Mouse (Mus musculus): ENCODE data around the gene Syt16. TPM values are rescaled to one million over a fixed set of nuclear protein-coding genes. Genes with fewer than 3 reads are reported as not detected.

Gene Syt16
- polyA plus RNA-seq, 1 experiment from 2014 or later = 66.8 TPM

DNA sequence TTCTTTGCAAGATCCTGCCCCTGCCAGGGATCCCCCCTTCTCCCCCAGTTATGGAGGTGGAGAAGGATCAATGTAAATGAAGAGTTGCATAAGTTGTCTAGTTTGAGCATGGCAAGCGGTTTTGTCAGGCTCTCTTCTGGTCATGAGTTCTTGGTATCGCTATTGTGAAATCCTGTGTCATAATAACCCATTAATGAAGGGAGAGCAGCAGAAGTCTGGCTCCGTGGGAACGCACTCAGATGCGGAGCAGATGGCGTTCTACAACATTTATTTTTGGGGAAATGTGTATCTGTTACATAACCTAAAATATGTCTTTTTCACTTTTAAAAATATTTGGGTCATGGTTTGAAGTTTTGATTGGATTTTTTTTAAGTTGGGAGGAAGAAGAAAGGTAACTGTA lies 304.1 kb downstream of the Syt16 start:
- no peak overlapping the region for H3K4me3 ChIP-seq
- no peak overlapping the region for H3K27ac ChIP-seq (replicated peaks)
- no peak overlapping the region for H3K4me2 ChIP-seq (replicated peaks)
- WGBS = 71% methylated on average over 6 of the region's 6 CpGs
- no peak for ATAC-seq (replicated peaks)
- H3K27me3 ChIP-seq = no peaks in the 10 kb centered on the region
- no peaks in the 10 kb centered on the region for H3K36me3 ChIP-seq
- H3K4me1 ChIP-seq = peaks cover 9% of the 10 kb centered on the region
- no peak overlapping the region for H3K9ac ChIP-seq (replicated peaks)
- H3K9me3 ChIP-seq = no peaks in the 10 kb centered on the region

DNA sequence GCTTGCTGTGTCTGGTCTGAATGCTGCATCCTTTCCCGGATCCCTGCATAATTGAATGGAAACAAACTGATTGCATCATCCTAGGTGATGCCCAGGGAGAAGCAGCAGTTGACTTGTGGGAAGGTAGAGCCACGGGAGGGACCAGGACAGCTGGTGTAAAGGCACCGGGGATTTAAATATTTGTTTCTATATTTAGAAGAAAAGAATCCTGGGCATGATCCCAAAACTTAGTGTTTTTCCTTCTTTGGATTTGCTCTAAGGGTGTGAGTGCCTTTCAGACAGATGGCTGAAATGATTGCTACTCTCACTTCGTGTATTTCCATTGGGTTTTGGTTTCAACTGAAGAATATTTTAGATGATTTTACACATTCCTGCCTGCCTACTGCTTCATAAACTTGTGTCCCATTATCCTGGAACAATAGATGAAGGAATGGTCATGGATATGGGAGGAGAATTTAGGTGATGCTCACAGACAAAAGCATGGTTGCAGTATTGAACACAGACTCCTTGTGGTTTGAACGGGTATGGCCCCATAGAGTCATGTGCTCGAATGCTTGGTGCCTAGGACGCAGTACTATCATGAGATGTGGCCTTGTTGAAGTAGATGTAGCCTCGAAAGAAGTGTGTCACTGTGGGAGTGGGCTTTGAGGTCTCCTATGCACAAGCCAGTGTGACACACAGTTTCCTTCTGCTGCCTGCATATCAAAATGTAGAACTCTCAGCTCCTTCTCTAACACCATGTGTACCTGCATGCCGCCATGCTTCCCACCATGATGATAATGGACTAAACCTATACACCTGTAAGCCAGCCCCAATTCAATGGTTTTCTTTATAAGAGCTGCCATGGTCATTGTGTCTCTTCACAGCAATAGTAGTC lies 306.2 kb downstream of the Syt16 start:
- peak; percentile 78 for ATAC-seq (replicated peaks)
- H3K9ac ChIP-seq (replicated peaks) = no peak overlapping the region
- H3K36me3 ChIP-seq = no peaks in the 10 kb centered on the region
- H3K27me3 ChIP-seq = no peaks in the 10 kb centered on the region
- no peaks in the 10 kb centered on the region for H3K9me3 ChIP-seq
- peaks cover 9% of the 10 kb centered on the region for H3K4me1 ChIP-seq
- H3K27ac ChIP-seq (replicated peaks) = peak overlapping the region; percentile 63
- no peak overlapping the region for H3K4me3 ChIP-seq
- WGBS = 60% methylated on average over 9 of the region's 9 CpGs
- H3K4me2 ChIP-seq (replicated peaks) = no peak overlapping the region

DNA sequence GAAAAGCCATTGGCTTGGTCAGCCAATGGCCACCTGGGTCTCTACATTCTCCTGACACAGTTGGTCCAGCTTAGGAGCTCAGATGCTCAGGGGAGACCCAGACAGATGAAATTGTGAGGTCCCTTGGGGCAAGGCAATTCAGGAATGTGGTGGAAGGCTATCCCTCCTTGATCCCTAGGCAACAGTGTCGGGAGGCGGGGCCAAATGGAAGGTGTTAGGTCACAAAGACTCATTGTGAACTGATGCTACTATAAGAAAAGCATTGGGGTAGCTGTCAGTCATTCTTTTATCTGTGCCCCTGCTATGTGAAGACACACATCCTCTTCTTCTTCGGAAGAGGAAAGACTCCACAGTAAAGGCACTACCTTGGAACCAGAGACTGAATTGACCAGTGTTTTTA lies 315.1 kb downstream of the Syt16 start:
- ATAC-seq (replicated peaks) = no peak
- no peak overlapping the region for H3K4me3 ChIP-seq
- WGBS = 76% methylated on average over 3 of the region's 3 CpGs
- H3K9ac ChIP-seq (replicated peaks) = no peak overlapping the region
- H3K4me1 ChIP-seq = 0 out of 2 replicates have a peak, but pooled peaks cover 3% of the 10 kb centered on the region
- H3K27ac ChIP-seq (replicated peaks) = no peak overlapping the region
- no peaks in the 10 kb centered on the region for H3K27me3 ChIP-seq
- no peak overlapping the region for H3K4me2 ChIP-seq (replicated peaks)
- H3K9me3 ChIP-seq = no peaks in the 10 kb centered on the region
- no peaks in the 10 kb centered on the region for H3K36me3 ChIP-seq

DNA sequence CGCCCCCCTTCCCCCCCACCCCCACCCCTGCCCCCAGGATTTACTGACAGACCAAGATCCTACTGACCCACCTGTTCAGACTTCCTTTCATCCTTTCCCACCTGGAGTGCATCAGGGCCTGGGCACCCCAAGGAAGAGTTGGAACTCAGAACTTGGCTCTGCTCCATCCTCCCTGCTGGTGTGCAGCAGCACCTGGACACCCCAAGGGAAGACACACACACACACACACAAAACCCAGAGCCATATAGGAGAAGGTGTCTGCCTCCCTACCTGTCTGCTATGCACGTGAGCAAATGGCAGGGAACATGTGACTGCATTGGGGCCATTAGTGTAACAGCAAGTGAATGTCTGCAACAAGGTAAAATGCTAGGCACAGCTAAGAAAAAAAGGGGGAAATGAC lies 317.8 kb downstream of the Syt16 start:
- no peak overlapping the region for H3K4me2 ChIP-seq (replicated peaks)
- H3K4me1 ChIP-seq = 0 out of 2 replicates have a peak, but pooled peaks cover 3% of the 10 kb centered on the region
- no peak for ATAC-seq (replicated peaks)
- H3K36me3 ChIP-seq = no peaks in the 10 kb centered on the region
- no peaks in the 10 kb centered on the region for H3K27me3 ChIP-seq
- H3K9me3 ChIP-seq = no peaks in the 10 kb centered on the region
- no peak overlapping the region for H3K9ac ChIP-seq (replicated peaks)
- WGBS = 50% methylated on average over 2 of the region's 2 CpGs
- H3K27ac ChIP-seq (replicated peaks) = no peak overlapping the region
- H3K4me3 ChIP-seq = no peak overlapping the region

DNA sequence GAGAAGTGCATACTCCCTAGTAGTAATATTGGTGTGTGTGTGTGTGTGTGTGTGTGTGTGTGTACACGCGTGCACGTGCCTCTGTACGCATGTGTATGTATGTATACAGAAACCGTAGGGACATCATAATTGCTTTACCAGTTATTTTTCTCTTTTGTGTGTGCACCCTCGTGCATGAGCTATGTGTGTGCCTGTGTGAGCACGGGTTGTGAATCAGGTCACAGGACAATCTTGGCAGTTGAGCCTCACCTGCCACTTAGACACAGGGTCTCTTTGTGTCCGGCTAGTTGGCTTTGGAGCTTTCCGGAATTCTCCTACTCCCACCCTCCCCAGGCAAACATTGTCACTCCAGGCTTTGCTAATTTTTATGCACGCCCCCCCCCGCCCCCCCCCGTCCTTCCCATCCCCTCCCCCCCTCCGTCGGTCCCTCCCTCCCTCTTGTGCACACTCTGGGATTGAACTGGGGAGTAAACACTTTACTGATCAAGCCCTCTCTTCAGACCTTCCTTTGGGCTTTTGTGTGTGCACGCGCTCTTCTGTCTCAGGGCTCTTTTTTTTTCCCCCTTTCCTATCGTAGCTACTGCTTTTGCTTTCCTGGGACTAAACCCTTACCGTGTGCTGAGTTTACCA lies 319.0 kb downstream of the Syt16 start, which contains the start of gene Gm11042:
Gm11042 (minus strand) TSS at position 51 of the 630 bp plus-strand sequence.
- Histone ChIP-seq H3K4me1 (0 out of 2 replicates have a peak, but pooled peaks cover 3% of the 10 kb centered on the region), H3K27me3 (no peaks in the 10 kb centered on the region), H3K9me3 (no peaks in the 10 kb centered on the region), H3K27ac (replicated peaks) (peak within 1 kb of the TSS; percentile 85), H3K36me3 (no peaks in the 10 kb centered on the region), H3K9ac (replicated peaks) (peak within 1 kb of the TSS; percentile 61), H3K4me3 (peak within 1 kb of the TSS; percentile 42), H3K4me2 (replicated peaks) (peak within 1 kb of the TSS; percentile 58)
- 19% methylated on average over 18 of the region's 18 CpGs for WGBS
- peak; percentile 82 for ATAC-seq (replicated peaks)

DNA sequence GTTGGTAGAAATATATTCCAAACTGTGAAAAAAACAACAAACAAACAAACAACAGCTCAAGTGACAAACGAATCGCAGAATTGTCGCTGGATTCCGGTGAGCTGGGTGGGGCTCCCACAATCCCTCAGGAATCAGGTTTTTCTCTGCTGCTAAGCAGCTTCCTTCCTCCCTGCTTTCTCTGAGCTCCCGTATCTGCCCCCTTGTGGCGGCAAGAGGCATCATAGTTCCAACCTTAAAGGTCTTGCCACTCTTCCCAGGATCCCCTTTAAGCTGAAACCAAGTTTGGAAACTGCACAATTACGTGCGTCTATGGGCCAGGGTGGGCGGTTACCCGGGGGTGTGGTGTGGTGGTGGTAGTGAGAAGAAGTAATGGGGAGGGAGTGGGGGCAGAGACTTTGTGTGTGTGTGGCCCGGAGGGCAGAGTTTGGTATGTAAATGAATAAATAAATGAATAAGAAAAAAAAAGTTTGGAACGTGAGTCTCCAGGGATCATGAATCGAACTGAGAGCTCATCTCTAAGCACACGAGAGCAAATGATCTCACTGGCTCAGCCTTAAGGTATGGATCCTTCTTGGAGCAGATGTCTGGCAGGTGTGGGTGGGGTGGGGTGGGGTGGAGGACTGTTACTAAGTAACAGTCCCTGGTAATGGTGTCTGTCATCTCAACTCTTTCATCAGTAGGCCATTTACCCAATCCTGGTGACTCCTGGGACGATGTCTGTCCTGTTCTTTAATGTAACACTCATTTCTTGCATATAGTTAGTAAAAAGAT lies 319.7 kb downstream of the Syt16 start:
- H3K9me3 ChIP-seq = no peaks in the 10 kb centered on the region
- WGBS = 14% methylated on average over 15 of the region's 15 CpGs
- H3K27me3 ChIP-seq = no peaks in the 10 kb centered on the region
- ATAC-seq (replicated peaks) = peak; percentile 90
- 0 out of 2 replicates have a peak, but pooled peaks cover 3% of the 10 kb centered on the region for H3K4me1 ChIP-seq
- H3K36me3 ChIP-seq = no peaks in the 10 kb centered on the region
- peak overlapping the region; percentile 61 for H3K9ac ChIP-seq (replicated peaks)
- peak overlapping the region; percentile 42 for H3K4me3 ChIP-seq
- H3K4me2 ChIP-seq (replicated peaks) = peak overlapping the region; percentile 58
- peak overlapping the region; percentile 85 for H3K27ac ChIP-seq (replicated peaks)

DNA sequence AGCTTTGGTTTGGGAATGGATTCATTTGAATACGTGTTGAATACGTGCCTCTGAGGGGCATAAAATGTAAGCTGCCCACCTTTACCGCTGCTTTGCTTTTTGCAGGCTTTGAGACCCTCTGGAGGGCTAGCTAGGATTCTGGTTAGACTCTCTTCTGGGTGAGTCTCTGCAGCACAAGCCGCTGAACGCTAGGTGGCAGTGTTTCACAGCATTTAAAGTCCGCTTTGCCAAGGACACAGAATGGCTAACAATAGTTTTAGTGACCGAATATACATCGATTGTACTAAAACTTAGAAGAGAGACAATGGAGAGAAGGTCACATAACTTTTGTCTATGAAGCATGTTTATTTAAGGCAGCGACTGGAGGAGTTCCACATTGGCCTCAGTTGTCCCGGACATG lies 322.9 kb downstream of the Syt16 start:
- Histone ChIP-seq H3K4me1 (0 out of 2 replicates have a peak, but pooled peaks cover 3% of the 10 kb centered on the region), H3K9me3 (no peaks in the 10 kb centered on the region), H3K4me3 (no peak overlapping the region), H3K27me3 (no peaks in the 10 kb centered on the region), H3K4me2 (replicated peaks) (no peak overlapping the region), H3K36me3 (no peaks in the 10 kb centered on the region), H3K27ac (replicated peaks) (no peak overlapping the region), H3K9ac (replicated peaks) (no peak overlapping the region)
- ATAC-seq (replicated peaks) = no peak
- WGBS = 10% methylated on average over 10 of the region's 10 CpGs

DNA sequence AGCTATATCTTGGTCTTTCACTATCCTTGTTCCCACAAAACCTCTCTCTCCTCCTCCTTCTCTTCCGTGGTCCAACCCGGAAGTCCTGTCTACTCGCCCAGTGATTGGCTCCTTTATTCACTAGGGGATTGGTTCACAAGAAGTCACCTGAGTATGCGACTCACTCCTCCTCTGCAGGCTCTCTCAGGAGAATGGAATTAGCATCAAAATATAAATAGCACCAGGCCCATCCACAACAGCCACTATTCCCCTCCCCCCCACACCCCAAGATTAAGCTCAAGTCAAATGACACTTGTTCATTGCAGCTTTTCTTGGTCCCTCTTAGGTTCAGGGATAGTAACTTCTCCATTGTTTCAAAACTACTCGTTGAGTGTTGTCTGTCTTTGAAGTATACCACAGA lies 324.5 kb downstream of the Syt16 start:
- Histone ChIP-seq H3K9ac (replicated peaks) (no peak overlapping the region), H3K4me1 (no peaks in the 10 kb centered on the region), H3K4me2 (replicated peaks) (no peak overlapping the region), H3K27me3 (no peaks in the 10 kb centered on the region), H3K36me3 (no peaks in the 10 kb centered on the region), H3K4me3 (no peak overlapping the region), H3K27ac (replicated peaks) (no peak overlapping the region), H3K9me3 (no peaks in the 10 kb centered on the region)
- WGBS = 81% methylated on average over 5 of the region's 5 CpGs
- ATAC-seq (replicated peaks) = no peak

Other genes with a start within 250 kb of the Syt16 start
- gene Hif1a, start 96.3 kb upstream of the Syt16 start, polyA plus RNA-seq (2015; fragmentation: Nextera tagmentation; extraction: Ambion mirVana) = 88.3 and 89.2 TPM in 2 replicates
- gene Gm49321, start 60.0 kb upstream of the Syt16 start, polyA plus RNA-seq (2015; fragmentation: Nextera tagmentation; extraction: Ambion mirVana) = 24.3 and 24.6 TPM in 2 replicates
- 40.4 and 41.6 TPM in 2 replicates for gene Snapc1, start 33.2 kb upstream of the Syt16 start, polyA plus RNA-seq (2015; fragmentation: Nextera tagmentation; extraction: Ambion mirVana)